Mouse (Mus musculus): ENCODE measurements around the gene Zyg11b.

The Zyg11b gene

DNA sequence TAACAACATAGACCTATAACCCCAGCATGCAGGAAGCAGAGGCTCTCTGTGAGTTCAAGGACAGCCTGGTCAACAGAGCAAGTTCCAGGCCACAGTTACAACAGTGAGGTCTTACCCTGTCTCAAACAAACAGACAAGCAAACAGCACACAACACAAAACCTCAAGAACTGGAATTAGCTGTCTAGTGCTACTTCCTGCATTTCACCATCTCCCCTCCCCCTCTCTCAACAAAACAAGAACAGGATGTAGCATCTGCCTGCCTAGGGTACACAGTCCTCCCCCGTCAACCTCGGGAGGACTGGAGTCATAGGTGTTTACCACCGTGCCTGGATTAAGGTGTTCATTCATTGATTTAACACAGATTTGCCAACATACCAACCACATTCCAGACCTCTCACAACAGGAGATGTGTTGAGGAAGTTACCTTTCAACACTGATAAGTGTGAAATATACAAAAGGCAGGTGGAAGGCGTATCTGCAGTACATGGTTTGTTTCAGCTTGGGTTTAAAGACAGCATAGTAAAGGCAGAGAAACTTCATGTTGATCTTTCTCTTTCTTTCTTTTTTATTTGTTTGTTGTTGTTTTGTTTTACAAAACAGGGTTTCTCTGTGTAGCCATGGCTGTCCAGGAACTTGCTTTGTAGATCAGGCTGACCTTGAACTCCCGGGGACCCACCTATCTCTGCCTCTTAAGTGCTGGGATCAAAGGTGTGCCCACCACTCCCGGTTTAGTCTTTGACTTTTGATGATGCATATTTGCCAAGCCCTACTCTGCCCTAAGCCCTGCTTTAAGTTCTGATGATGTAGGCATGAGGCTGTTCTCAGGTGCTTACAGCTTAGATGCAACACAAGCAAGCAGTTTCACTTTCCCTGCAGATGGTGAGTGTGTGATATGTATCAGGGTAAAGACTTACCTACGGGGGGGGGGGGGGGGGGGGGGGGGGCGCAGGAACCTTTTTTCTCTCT lies 18.0 kb upstream of the Zyg11b start:
- DNase-seq (ENCODE audit: low spot score), result no peak

DNA sequence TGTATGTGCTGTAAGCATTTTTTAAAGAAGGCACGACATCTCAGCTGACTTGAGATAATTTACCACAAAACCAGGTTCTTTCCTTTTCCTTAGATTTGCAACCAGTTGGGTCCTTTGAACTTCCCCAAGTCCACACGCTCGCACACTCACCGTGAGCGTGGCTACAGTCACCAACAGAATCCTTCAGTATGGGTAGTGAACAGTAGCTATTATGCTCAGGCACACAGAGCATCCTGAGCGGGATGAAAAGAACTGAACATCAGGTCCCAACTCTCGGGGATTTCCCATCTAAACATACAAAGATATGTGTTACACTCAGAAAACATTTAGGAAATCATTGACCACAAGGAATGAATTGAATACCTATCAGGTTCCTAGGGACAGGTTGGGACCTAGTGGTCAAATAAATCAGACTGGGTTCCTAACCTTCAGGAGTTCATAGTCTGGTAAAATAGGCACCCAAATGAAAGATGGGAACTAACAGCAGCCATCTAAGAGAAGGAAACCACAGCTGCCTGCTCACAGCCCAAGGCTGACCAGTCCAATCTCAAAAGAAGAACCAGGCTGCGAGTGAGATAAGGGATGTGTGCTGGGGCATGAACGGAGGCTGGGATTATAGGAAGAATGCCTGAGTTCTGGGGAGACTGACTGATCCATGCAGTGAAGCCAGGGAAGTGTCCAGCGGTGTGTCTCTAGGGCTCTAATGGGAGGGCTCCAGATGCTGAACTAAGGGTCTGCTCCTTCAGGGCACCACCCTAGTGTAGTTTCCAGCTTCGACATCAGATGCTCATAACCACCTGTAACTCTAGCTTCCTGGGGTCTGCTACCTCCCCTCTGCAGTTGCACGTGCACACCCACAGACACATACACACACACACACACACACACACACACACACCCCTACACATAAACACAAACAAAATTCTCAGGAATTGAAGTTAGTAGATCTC lies 17.0 kb upstream of the Zyg11b start:
- no peak for DNase-seq (ENCODE audit: low spot score)

DNA sequence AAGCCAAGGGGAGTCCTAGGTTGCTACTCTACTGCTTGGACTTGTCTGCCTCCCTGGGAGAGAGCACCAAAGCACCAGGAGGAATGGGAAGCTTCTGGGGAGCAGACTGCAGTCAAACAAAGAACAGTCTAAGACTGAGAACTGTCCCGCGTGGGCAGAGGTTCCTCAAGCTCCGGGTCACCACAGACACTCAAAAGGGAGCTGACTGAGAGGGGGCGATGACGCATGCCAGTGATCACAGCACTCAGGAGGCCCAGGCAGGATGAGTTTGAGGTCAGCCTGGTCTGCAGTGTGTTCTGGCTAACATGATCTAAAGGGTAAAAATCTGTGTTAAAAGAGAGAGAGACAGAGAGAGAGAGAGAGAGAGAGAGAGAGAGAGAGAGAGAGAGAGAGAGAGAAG lies 13.1 kb upstream of the Zyg11b start:
- DNase-seq (ENCODE audit: low spot score), result no peak

DNA sequence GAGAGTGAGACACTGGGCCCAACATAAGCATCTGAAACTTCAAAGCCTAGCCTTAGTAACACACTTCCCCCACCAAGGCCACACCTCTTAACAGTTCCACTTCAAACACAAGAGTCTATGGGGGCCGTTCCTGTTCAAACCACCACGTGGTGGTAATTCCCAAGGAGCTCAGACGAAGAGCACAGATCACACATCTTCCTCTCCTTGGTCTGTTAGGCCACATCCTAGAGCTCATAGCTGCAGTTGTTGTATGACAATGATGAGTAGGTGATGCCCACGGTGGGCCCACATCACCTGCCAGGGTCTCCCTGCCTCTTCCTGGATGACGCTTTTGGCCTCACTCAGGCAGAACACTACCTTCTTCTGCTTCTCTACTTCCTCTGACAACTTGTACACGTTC lies 9.8 kb upstream of the Zyg11b start:
- DNase-seq (ENCODE audit: low spot score), result no peak

DNA sequence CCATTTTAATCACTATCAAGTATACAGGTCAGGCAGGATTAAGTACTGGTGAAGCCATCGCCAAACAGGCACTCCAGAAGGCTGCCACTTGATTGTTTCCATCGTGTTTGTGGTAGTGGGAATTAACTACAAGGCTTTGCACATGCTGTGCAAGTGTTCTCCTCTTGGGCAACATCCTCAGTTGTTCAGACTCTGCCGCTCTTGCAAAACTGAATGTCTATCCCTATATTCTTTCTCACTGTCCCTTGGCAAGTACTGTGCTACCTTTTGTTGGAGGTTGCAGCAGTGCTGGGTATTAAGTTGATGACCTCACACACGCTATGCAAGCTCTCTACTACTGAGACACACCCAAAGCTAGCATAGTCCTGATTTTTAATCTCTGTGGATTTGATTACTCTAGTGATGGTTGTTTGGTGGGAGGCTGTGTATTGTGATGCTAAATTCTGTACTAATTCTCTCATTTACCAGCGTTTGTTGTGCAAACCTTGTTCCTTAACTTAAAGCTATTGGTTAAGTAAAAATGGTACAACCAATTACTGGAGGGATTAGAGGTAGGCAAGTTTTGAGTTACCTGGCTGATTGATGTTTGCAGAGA lies 1.5 kb upstream of the Zyg11b start:
- DNase-seq (ENCODE audit: low spot score), result no peak

DNA sequence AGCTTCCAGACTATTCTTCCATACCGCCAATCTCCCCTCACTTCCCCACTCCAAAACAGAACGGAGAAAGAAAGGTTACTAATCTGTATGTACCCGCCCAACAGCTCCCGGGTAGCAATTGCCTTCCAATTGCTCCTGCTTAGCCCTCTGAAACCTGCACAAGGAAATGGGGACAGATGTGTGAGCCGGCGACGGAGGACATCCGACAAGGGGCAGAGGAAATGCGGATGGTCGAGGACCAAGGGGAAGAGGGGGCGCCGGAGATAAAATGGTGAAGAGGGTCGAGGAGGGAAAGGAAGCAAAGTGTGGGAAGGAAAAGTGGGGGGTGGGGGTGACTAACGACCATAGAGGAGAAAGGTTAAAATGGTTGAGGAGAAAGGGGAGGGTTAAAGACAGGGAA lies 630 bp downstream of the Zyg11b start:
- DNase-seq (ENCODE audit: low spot score), result peak; percentile 46

DNA sequence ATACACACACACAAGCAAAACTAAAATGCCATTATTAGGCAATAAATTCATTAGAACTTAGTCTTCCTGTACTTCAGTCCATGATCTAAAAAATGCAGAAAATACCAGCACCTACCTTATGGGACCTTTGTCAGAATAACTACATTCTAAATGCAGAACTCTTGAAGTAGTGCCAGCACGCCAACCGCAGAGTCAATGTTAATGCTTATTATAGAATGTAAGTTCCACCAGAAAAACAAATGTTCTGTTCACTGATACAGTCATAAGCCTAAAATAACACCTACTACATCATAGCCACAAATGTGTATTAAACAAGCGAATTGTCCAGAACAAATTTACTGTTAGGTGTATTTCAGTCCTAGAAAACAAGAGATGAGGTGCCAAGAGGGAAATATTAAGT lies 23.9 kb downstream of the Zyg11b start:
- no peak for DNase-seq (ENCODE audit: low spot score)

DNA sequence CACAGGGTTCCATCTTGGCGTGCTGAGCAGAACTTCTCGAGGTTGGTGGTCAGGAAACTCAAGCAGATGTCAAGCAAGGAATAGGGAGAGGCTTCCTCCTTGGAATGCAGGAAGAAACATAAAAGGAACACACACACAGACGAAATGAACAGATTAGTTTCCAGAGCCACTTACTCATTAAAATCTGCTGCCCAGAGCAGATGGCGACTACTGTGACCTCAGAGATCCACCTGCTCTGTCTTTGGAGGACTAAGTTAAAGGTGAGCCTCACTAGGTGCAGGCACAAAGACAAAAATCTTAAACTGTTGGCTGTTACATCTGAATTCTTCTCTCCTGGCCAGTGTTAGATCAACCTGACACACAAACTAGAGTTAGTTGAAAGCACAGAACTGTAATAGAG lies 28.6 kb downstream of the Zyg11b start:
- DNase-seq (ENCODE audit: low spot score), result no peak

DNA sequence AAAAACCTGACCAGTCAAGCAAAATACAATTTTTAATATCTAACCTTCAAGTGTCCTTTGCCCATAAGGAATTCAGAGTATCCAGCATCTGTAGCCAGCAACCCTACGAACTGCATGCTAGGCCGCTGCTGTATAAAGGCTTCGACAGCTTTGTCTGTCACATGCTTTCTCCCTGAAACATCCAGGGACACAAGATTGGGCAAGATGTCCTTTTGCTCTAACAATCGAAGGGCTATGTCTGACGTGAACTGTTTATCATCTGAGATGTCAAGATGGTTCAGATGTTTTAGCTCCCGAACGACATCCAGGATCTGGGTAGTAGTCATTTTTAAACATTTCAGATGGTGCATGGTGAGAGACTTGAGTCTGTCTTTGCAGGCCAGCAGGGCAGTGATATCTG lies 35.1 kb downstream of the Zyg11b start:
- DNase-seq (ENCODE audit: low spot score), result no peak

DNA sequence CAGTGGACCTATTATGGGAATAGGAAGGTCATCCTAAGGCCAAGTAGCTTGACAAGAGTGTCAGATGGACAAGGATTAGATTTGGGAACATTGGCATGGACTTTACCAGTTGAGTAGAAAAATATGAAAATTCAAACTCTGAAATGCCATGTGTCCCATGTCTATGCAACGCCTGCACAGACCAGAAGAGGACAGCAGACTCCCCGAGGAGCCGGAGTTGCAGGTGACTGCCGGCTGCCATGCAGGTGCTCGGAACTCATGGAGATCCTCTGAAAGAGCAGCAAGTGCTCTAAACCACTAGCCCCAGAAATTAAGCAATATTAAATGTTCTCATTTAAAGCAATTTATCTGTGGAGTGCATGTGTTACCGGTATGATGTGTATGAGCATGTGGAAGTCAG lies 47.6 kb downstream of the Zyg11b start:
- DNase-seq (ENCODE audit: low spot score), result no peak

DNA sequence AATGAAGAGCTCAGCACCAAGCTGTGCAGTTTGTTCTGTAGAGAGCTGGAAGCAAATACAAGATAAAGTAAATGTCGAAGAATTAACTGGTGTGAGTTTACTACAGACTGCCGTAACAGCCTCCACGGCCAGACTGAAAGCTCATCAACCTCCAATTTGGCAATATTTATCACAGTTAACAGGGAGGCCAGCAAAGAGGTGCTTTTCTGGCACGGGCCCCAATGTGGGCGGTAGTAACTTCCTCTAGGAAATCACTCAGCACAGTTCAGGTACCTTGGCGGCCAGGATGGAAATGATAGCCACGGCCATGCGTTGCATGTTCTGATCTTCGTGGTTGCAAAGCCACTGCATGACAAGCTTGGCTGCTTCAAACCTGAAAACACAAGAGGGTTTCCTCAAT lies 50.4 kb downstream of the Zyg11b start:
- no peak for DNase-seq (ENCODE audit: low spot score)

DNA sequence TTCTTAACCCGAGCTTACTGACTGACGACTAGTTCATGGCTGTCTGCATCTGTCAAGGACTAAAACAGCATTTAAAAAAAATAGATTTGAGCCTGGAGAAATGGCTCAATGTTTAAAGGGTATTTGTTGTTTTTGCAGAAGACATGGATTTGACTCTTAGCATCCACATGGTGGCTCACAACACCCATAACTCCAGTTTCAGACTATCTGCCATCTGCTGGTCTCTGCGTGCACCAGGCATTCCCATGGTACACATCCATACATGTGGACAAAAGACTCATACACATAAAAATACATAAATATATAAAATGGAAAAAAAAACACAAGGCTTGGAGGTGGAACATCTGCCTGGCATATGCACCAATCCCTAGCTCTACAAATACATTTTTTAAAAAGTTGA lies 51.6 kb downstream of the Zyg11b start:
- DNase-seq (ENCODE audit: low spot score), result no peak

DNA sequence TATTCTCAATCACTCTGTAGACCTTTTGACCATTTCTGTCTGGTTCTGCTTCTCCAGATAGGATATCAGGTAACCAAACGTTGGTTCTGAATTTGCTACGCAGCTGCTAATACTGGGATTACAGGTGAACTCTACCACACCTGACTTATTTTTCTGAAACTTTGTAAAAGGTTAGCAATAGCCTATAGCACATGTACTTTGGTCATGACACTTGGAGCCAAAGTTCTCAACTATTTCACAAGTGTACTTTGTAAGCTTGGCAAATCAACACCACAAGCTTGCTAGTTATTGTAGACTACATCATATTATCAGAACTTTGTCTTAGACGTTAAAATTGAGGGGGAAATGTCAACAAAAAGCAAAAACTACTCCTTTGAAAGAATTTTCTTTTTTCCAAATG lies 67.2 kb downstream of the Zyg11b start:
- no peak for DNase-seq (ENCODE audit: low spot score)

DNA sequence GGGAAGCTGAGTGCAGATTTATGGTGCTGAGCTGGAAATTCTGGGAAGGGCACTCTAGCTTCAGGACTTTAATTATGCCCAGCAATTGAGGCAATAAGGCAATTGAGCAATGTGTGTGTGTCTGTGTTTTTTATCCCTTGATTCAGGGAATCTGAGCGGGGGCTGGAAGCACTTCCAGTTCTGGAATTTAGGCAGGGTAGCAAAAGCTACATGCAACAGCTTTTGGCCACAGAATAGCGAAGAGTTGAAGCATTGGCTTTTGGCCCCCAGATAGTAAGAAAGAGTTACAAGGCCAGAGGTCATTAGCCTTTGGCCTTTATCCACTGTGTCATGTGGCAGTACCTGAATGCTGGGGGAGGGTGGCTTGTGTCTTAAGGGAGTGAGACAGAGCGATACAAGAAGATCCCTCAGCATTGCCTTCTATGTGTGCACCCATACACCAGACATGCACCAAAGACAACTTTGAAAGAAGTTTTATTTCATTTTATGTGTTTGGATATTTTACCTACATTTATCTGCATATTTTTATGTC lies 75.5 kb downstream of the Zyg11b start:
- DNase-seq (ENCODE audit: low spot score), result peak; percentile 51

DNA sequence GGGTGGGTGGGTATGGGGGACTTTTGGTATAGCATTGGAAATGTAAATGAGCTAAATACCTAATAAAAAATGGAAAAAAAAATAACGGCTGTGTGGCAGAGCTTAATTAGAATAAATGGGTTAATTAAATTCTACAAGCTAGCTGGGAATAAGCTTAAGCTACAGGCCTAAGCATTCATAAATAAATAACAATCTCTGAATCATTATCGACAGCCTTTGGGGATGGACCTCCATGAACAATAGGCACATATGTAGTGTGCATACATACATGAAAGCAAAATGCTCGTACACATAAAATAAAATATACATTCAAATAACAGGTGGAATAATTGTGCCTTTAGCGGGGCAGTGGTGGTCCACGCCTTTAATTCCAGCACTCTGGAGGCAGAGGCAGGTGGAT lies 78.4 kb downstream of the Zyg11b start:
- no peak for DNase-seq (ENCODE audit: low spot score)

DNA sequence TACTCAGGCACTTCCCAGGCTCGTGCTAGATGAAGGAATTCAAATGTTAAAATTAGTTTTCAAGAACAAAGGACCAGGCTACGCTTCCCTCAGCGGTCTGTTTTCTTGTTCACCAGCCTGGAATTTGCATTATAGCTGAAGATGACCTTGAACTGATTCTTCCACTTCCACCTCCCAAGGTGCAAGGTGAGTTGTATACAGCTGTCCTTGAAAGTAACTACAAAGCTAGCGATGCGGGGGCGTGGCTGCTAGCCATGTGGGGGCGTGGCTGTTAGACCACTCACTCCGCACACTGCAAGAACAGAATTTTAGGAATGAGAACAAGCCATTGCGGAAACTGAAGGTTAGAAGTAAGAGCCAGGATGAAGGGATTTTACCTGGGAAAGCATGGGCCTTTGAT lies 81.9 kb downstream of the Zyg11b start:
- peak; percentile 53 for DNase-seq (ENCODE audit: low spot score)

DNA sequence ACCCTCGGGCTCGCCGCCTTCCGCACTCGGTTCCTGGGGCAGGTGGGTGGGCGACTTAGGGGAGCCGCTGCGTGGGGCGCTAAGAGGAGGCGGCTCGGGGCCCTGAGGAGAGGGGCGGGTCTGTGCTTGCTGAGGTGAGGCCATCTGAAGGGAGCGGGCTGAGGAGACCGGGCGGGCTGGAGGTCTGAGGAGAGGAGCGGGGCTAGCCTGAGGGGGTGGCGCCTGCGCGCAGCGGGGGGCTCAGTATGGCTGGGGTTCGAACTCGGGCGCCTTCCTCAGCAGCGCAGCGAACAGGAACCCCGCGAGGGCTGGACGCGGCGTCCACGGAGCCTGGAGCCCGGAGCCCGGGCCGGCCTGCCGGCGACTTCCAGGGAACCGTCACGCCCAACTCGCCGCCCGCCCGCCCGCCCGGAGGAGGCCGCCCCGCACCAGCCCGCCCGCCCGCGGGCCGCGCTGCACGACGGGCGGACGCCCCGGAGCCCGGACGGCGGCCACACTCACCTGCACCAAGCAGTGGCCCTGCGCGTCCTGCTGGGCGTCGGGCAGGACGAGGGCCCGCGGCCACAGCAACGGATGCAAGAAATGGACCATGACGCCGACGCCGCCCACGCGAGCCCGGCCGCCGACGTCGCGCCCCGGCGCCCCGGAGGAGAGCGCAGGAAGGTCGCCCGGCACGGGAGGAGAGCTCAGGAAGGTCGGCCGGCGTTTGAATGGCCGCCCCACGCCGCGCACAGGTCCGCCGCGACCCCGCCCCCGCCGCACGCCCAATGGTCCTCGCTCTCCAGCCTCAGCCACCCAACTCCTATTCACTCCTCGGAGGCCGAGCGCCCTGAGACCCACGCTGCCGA lies 83.3 kb downstream of the Zyg11b start, which contains the start of gene Zyg11a:
TSS of gene Zyg11a (minus strand) at position 717 of the 848 bp plus-strand sequence.
- peak; percentile 25 for DNase-seq (ENCODE audit: low spot score)

DNA sequence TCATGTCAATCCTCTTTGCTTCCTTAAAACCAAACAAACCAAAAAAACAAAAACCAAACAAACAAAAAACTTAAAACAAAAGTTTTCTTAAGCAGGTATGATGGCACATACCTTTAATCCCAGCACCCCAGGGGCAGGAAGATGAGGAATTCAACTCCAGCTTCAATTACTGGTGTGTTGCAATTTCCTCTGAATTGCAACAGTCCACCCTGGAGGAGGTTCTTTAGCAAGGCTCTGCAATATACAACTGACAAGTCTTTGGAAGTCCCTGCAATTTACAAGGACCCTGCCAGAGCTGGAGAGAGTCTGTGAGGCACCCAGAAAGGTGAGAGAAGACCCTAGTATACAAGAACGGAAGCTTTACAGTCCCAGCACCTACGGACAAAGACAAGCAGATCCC lies 87.9 kb downstream of the Zyg11b start:
- no peak for DNase-seq (ENCODE audit: low spot score)

DNA sequence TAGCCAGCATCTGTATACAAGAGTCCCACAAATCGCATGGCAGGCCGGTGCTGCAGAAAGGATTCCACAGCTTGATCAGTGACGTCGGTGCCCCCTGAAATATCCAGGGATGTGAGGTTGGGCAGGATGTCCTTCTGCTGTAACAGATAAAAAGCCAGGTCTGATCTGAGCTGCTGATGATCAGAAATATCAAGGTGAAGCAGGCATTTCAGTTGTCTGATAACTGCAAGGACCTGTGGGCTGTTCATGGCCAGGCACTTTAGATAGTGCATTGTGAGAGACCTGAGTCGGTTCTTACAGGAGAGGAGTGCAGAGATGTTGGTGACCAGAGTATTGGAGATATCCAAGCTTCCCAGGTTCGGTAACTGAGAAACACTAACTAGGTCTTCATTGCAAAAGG lies 96.3 kb downstream of the Zyg11b start:
- no peak for DNase-seq (ENCODE audit: low spot score)

DNA sequence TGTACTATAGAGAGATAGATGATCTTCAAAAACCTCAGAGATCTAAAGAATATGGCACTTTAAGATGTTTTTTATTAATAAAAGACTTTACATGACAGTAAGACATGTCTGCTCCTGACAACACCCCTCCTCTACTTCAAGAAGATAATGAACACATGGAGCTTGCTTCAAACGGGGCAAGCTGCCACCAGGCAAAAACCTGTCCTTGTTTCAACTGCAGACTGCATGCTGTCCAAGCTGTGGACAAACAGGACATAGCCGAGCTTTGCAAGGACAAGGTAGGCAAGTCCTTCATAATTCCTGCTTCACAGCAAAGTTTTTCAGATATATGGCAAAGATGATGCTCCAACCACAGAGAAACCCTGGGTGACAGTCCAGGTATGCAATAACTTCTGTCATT lies 101.7 kb downstream of the Zyg11b start:
- no peak for DNase-seq (ENCODE audit: low spot score)

DNA sequence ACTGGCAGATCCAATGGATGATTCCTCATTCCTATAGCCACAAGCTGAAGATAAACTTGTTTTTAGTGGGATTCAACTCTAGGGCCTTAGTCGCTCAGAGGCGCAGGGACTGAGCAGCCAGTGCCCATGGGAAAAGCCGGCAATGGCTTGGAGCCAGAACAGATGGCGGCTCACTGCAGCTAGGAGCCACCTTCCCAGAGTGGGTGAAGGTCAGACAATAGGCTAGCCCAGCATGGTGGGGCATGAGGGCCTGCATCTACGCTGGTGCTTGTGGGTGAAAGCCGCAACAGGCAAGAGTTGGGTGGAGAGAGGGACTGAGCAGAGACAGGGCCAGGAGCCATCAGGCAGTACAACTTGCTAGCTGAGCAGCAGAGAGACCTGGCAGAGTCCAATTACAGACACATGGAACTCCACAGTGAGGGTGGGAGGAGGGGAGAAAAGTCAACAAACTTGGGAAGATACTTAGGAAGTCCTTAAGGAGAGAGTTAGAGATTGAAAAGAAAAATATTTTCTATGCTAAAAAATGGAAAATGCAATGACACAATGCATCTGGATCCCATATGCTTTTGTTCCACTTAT lies 104.5 kb downstream of the Zyg11b start:
- DNase-seq (ENCODE audit: low spot score), result peak; percentile 53

Data from embryo, embryonic 10 days (tissue).